Mouse (Mus musculus): ENCODE measurements around the gene Lrwd1. TPM values are rescaled to one million over a fixed set of nuclear protein-coding genes. Genes with fewer than 3 reads are reported as not detected.
"Not testable (repeated sequence)": the region's sequence is repeated elsewhere in the genome, so short reads cannot be mapped to it uniquely, and the experiment has no call there.

Gene Lrwd1
- polyA plus RNA-seq, 1 experiment from 2014 or later = 23.6 TPM

- H3K27me3 ChIP-seq (ENCODE audit: control insufficient read depth, insufficient read depth, low read length) = no peaks in the 10 kb centered on the region
- no peak overlapping the region for H3K9ac ChIP-seq (ENCODE audit: low read length)
- H3K4me1 ChIP-seq (ENCODE audit: control insufficient read depth, insufficient read depth, low read length) = peaks cover 10% of the 10 kb centered on the region
- no peak overlapping the region for H3K4me2 ChIP-seq (ENCODE audit: low read depth, low read length)
- H3K27ac ChIP-seq (ENCODE audit: low read length) = no peak overlapping the region
- peaks cover 20% of the 10 kb centered on the region for H3K36me3 ChIP-seq (ENCODE audit: control insufficient read depth, insufficient read depth)
- 91% methylated on average over 10 of the region's 10 CpGs for WGBS
- no peaks in the 10 kb centered on the region; the same call in 1 of the 2 replicates for H3K9me3 ChIP-seq (replicated peaks; ENCODE audit: control insufficient read depth, low read length)
- H3K4me3 ChIP-seq (ENCODE audit: low read length) = no peak overlapping the region
- ATAC-seq (replicated peaks; ENCODE audit: extremely low read depth, insufficient read depth, low FRiP score) = no peak
Measured at GRCm38 (mm10) chr5:136140057-136140482, 4.2 kb upstream of the Lrwd1 start.

GRCm38 (mm10) chr5:136139393-136139792 lies 3.5 kb upstream of the Lrwd1 start:
- WGBS = 90% methylated on average over 13 of the region's 13 CpGs
- Histone ChIP-seq H3K4me3 (ENCODE audit: low read length) (no peak overlapping the region), H3K27ac (ENCODE audit: low read length) (no peak overlapping the region), H3K27me3 (ENCODE audit: control insufficient read depth, insufficient read depth, low read length) (no peaks in the 10 kb centered on the region), H3K36me3 (ENCODE audit: control insufficient read depth, insufficient read depth) (peaks cover 20% of the 10 kb centered on the region), H3K9ac (ENCODE audit: low read length) (no peak overlapping the region), H3K9me3 (replicated peaks; ENCODE audit: control insufficient read depth, low read length) (no peaks in the 10 kb centered on the region; the same call in 1 of the 2 replicates), H3K4me2 (ENCODE audit: low read depth, low read length) (no peak overlapping the region), H3K4me1 (ENCODE audit: control insufficient read depth, insufficient read depth, low read length) (peaks cover 10% of the 10 kb centered on the region)
- no peak for ATAC-seq (replicated peaks; ENCODE audit: extremely low read depth, insufficient read depth, low FRiP score)

- Histone ChIP-seq H3K9ac (ENCODE audit: low read length) (no peak overlapping the region), H3K36me3 (ENCODE audit: control insufficient read depth, insufficient read depth) (peaks cover 25% of the 10 kb centered on the region), H3K4me1 (ENCODE audit: control insufficient read depth, insufficient read depth, low read length) (peaks cover 10% of the 10 kb centered on the region), H3K27ac (ENCODE audit: low read length) (no peak overlapping the region), H3K4me3 (ENCODE audit: low read length) (no peak overlapping the region), H3K4me2 (ENCODE audit: low read depth, low read length) (no peak overlapping the region), H3K9me3 (replicated peaks; ENCODE audit: control insufficient read depth, low read length) (no peaks in the 10 kb centered on the region; the same call in 1 of the 2 replicates), H3K27me3 (ENCODE audit: control insufficient read depth, insufficient read depth, low read length) (no peaks in the 10 kb centered on the region)
- 72% methylated on average over 13 of the region's 13 CpGs for WGBS
- no peak for ATAC-seq (replicated peaks; ENCODE audit: extremely low read depth, insufficient read depth, low FRiP score)
Measured at GRCm38 (mm10) chr5:136137658-136138274, 1.9 kb upstream of the Lrwd1 start.

GRCm38 (mm10) chr5:136136292-136136990 lies 567 bp upstream of the Lrwd1 start:
- Histone ChIP-seq H3K4me3 (ENCODE audit: low read length) (peak overlapping the region; percentile 68), H3K9ac (ENCODE audit: low read length) (peak overlapping the region; percentile 76), H3K27ac (ENCODE audit: low read length) (peak overlapping the region; percentile 28), H3K36me3 (ENCODE audit: control insufficient read depth, insufficient read depth) (peaks cover 22% of the 10 kb centered on the region), H3K4me2 (ENCODE audit: low read depth, low read length) (peak overlapping the region; percentile 69), H3K27me3 (ENCODE audit: control insufficient read depth, insufficient read depth, low read length) (no peaks in the 10 kb centered on the region), H3K9me3 (replicated peaks; ENCODE audit: control insufficient read depth, low read length) (no peaks in the 10 kb centered on the region), H3K4me1 (ENCODE audit: control insufficient read depth, insufficient read depth, low read length) (peaks cover 10% of the 10 kb centered on the region)
- ATAC-seq (replicated peaks; ENCODE audit: extremely low read depth, insufficient read depth, low FRiP score) = 0 out of 2 replicates have a peak, but pooled peaks have one; percentile 0
- 4% methylated on average over 20 of the region's 20 CpGs for WGBS

- WGBS = 87% methylated on average over 10 of the region's 10 CpGs
- Histone ChIP-seq H3K36me3 (ENCODE audit: control insufficient read depth, insufficient read depth) (peaks cover 39% of the 10 kb centered on the region), H3K27me3 (ENCODE audit: control insufficient read depth, insufficient read depth, low read length) (no peaks in the 10 kb centered on the region), H3K4me1 (ENCODE audit: control insufficient read depth, insufficient read depth, low read length) (peaks cover 7% of the 10 kb centered on the region), H3K9ac (ENCODE audit: low read length) (no peak overlapping the region), H3K4me2 (ENCODE audit: low read depth, low read length) (no peak overlapping the region), H3K9me3 (replicated peaks; ENCODE audit: control insufficient read depth, low read length) (no peaks in the 10 kb centered on the region), H3K4me3 (ENCODE audit: low read length) (no peak overlapping the region), H3K27ac (ENCODE audit: low read length) (no peak overlapping the region)
- no peak for ATAC-seq (replicated peaks; ENCODE audit: extremely low read depth, insufficient read depth, low FRiP score)
Measured at GRCm38 (mm10) chr5:136122165-136122564, 13.7 kb downstream of the Lrwd1 start.

- Histone ChIP-seq H3K4me1 (ENCODE audit: control insufficient read depth, insufficient read depth, low read length) (peaks cover 8% of the 10 kb centered on the region), H3K9ac (ENCODE audit: low read length) (peak overlapping the region; percentile 93), H3K4me2 (ENCODE audit: low read depth, low read length) (peak overlapping the region; percentile 96), H3K27me3 (ENCODE audit: control insufficient read depth, insufficient read depth, low read length) (no peaks in the 10 kb centered on the region), H3K27ac (ENCODE audit: low read length) (no peak overlapping the region), H3K4me3 (ENCODE audit: low read length) (peak overlapping the region; percentile 90), H3K9me3 (replicated peaks; ENCODE audit: control insufficient read depth, low read length) (no peaks in the 10 kb centered on the region), H3K36me3 (ENCODE audit: control insufficient read depth, insufficient read depth) (peaks cover 14% of the 10 kb centered on the region)
- peak; percentile 43 for ATAC-seq (replicated peaks; ENCODE audit: extremely low read depth, insufficient read depth, low FRiP score)
- WGBS = 0% methylated on average over 22 of the region's 22 CpGs
Measured at GRCm38 (mm10) chr5:136116784-136117112, 19.1 kb downstream of the Lrwd1 start.

GRCm38 (mm10) chr5:136115891-136116783 lies 19.7 kb downstream of the Lrwd1 start, which contains the start of gene Polr2j:
Gene Polr2j (plus strand): TSS chr5:136116631.
- ATAC-seq (replicated peaks; ENCODE audit: extremely low read depth, insufficient read depth, low FRiP score) = peak; percentile 96
- Histone ChIP-seq H3K9me3 (replicated peaks; ENCODE audit: control insufficient read depth, low read length) (no peaks in the 10 kb centered on the region), H3K4me2 (ENCODE audit: low read depth, low read length) (peak within 1 kb of the TSS; percentile 96), H3K36me3 (ENCODE audit: control insufficient read depth, insufficient read depth) (peaks cover 13% of the 10 kb centered on the region), H3K4me1 (ENCODE audit: control insufficient read depth, insufficient read depth, low read length) (peaks cover 8% of the 10 kb centered on the region), H3K27me3 (ENCODE audit: control insufficient read depth, insufficient read depth, low read length) (no peaks in the 10 kb centered on the region), H3K27ac (ENCODE audit: low read length) (no peak within 1 kb of the TSS), H3K4me3 (ENCODE audit: low read length) (peak within 1 kb of the TSS; percentile 90), H3K9ac (ENCODE audit: low read length) (peak within 1 kb of the TSS; percentile 93)
- 3% methylated on average over 42 of the region's 42 CpGs for WGBS

GRCm38 (mm10) chr5:136113546-136113945 lies 22.3 kb downstream of the Lrwd1 start:
- not testable (repeated sequence) for H3K36me3 ChIP-seq (ENCODE audit: control insufficient read depth, insufficient read depth); H3K9ac ChIP-seq (ENCODE audit: low read length); H3K4me2 ChIP-seq (ENCODE audit: low read depth, low read length); ATAC-seq (replicated peaks; ENCODE audit: extremely low read depth, insufficient read depth, low FRiP score); H3K4me3 ChIP-seq (ENCODE audit: low read length); H3K27ac ChIP-seq (ENCODE audit: low read length); H3K4me1 ChIP-seq (ENCODE audit: control insufficient read depth, insufficient read depth, low read length); H3K27me3 ChIP-seq (ENCODE audit: control insufficient read depth, insufficient read depth, low read length); H3K9me3 ChIP-seq (replicated peaks; ENCODE audit: control insufficient read depth, low read length)
- WGBS = 28% methylated on average over 4 of the region's 4 CpGs
